Mouse (Mus musculus) embryonic fibroblast, embryonic 13.5 days (primary cell): ENCODE data around the gene Selenot. TPM values are rescaled to one million over a fixed set of nuclear protein-coding genes. Genes with fewer than 3 reads are reported as not detected.
A peak's percentile ranks its signal among the peaks of the same experiment; 100 is the strongest.

Experiments used
- H3K27ac ChIP-seq: 2 replicates; pipeline ENCODE4 v1.5.1; 2012; ENCODE audit warnings: low read length, control low read depth, inconsistent platforms; ENCODE audit not compliant: insufficient read depth
- H3K4me1 ChIP-seq: 2 replicates; pipeline ENCODE4 v1.6.1; 2011; ENCODE audit warnings: low read length; ENCODE audit not compliant: control insufficient read depth, insufficient read depth
- H3K4me3 ChIP-seq: 2 replicates; pipeline ENCODE4 v1.5.1; 2011; ENCODE audit warnings: mild to moderate bottlenecking, control low read depth, low read length; ENCODE audit not compliant: insufficient read depth
- CTCF ChIP-seq: IDR thresholded peaks from 2 replicates; pipeline ENCODE4 v1.5.1; 2011; ENCODE audit warnings: mild to moderate bottlenecking, control low read depth, low read length, moderate library complexity, borderline replicate concordance; ENCODE audit not compliant: insufficient read depth
- POLR2A ChIP-seq: IDR thresholded peaks from 2 replicates; pipeline ENCODE4 v1.6.1; 2011; ENCODE audit warnings: low read depth, mild to moderate bottlenecking, control low read depth, low read length, moderate library complexity
- polyA plus RNA-seq: library from polyadenylated mRNA; stranded (reverse); fragments of >200 nt; gene quantifications from 2 replicates; pipeline ENCODE4 v1.2.4, GENCODE M21; 2011; ENCODE audit warnings: low read depth; ENCODE audit not compliant: missing spikeins, insufficient read length

Gene Selenot
- 126 and 130 TPM in 2 replicates for polyA plus RNA-seq

- TF ChIP-seq CTCF = no peak
- TF ChIP-seq POLR2A = peak; percentile 99
- H3K4me1 ChIP-seq = peaks cover 4% of the 10 kb centered on the region; the same call in 1 of the 2 replicates
- peak within 1 kb of the TSS; percentile 79 for H3K27ac ChIP-seq
- peak within 1 kb of the TSS; percentile 95 for H3K4me3 ChIP-seq
Measured at GRCm38 (mm10) chr3:58576137-58577066, at the start of gene Selenot. Gene Selenot, plus strand, starts transcription at chr3:58576636.

- TF ChIP-seq CTCF (no peak), POLR2A (no peak)
- no peak overlapping the region for H3K4me3 ChIP-seq
- H3K4me1 ChIP-seq = no peaks in the 10 kb centered on the region
- no peak overlapping the region for H3K27ac ChIP-seq
Measured at GRCm38 (mm10) chr3:58536573-58536972, 39.9 kb upstream of the Selenot start.

- Histone ChIP-seq H3K27ac (no peak overlapping the region), H3K4me3 (no peak overlapping the region), H3K4me1 (no peaks in the 10 kb centered on the region)
- TF ChIP-seq CTCF = no peak
- TF ChIP-seq POLR2A = no peak
Measured at GRCm38 (mm10) chr3:58552001-58552811, 24.2 kb upstream of the Selenot start.

GRCm38 (mm10) chr3:58556649-58557048 lies 19.8 kb upstream of the Selenot start:
- no peak for TF ChIP-seq CTCF
- TF ChIP-seq POLR2A = no peak
- Histone ChIP-seq H3K4me3 (no peak overlapping the region), H3K4me1 (peaks cover 5% of the 10 kb centered on the region), H3K27ac (no peak overlapping the region)

GRCm38 (mm10) chr3:58559887-58560286 lies 16.5 kb upstream of the Selenot start:
- no peak for TF ChIP-seq POLR2A
- no peak for TF ChIP-seq CTCF
- H3K27ac ChIP-seq = no peak overlapping the region
- H3K4me3 ChIP-seq = no peak overlapping the region
- peaks cover 5% of the 10 kb centered on the region for H3K4me1 ChIP-seq

GRCm38 (mm10) chr3:58561437-58561836 lies 15.0 kb upstream of the Selenot start:
- TF ChIP-seq POLR2A (no peak), CTCF (no peak)
- peaks cover 5% of the 10 kb centered on the region for H3K4me1 ChIP-seq
- H3K27ac ChIP-seq = peak overlapping the region; percentile 36; the same call in 1 of the 2 replicates
- no peak overlapping the region for H3K4me3 ChIP-seq

- H3K27ac ChIP-seq = no peak overlapping the region
- H3K4me3 ChIP-seq = no peak overlapping the region
- TF ChIP-seq CTCF (no peak), POLR2A (no peak)
- H3K4me1 ChIP-seq = no peaks in the 10 kb centered on the region
Measured at GRCm38 (mm10) chr3:58570821-58571220, 5.6 kb upstream of the Selenot start.

- peaks cover 7% of the 10 kb centered on the region; the same call in 1 of the 2 replicates for H3K4me1 ChIP-seq
- H3K4me3 ChIP-seq = peak overlapping the region; percentile 95
- peak overlapping the region; percentile 79 for H3K27ac ChIP-seq
- TF ChIP-seq CTCF = no peak
- TF ChIP-seq POLR2A = no peak
Measured at GRCm38 (mm10) chr3:58577067-58577503, 649 bp downstream of the Selenot start.

- Histone ChIP-seq H3K4me3 (peak overlapping the region; percentile 95), H3K27ac (no peak overlapping the region), H3K4me1 (peaks cover 7% of the 10 kb centered on the region; the same call in 1 of the 2 replicates)
- TF ChIP-seq POLR2A (no peak), CTCF (no peak)
Measured at GRCm38 (mm10) chr3:58577506-58578050, 1.1 kb downstream of the Selenot start.
